8 mouse cellular contexts compared by ENCODE assay signal in genomic region chr16:32246351-32246791, GRCm38 (mm10). TPM values are rescaled to one million over a fixed set of nuclear protein-coding genes. Genes with fewer than 3 reads are reported as not detected.
DNase-seq lines count a peak whose midpoint lies in the region; ATAC-seq lines count a peak whose summit lies in the region.

No protein-coding gene starts in this region.

- no peaks in the 10 kb centered on the region for H3K27me3 ChIP-seq in forebrain, embryonic 12.5 days
- no peaks in the 10 kb centered on the region for H3K27me3 ChIP-seq in hindbrain, embryonic 13.5 days
- no peaks in the 10 kb centered on the region for H3K27me3 ChIP-seq in megakaryocyte, embryonic 14.5 days (replicated peaks)

- peak; percentile 62 for ATAC-seq in forebrain, embryonic 12.5 days (ENCODE audit: low FRiP score)
- ATAC-seq in hindbrain, embryonic 13.5 days (ENCODE audit: low FRiP score) = peak; percentile 74

- peak overlapping the region; percentile 76 for H3K4me2 ChIP-seq in forebrain, embryonic 12.5 days
- H3K4me2 ChIP-seq in hindbrain, embryonic 13.5 days = peak overlapping the region; percentile 67

- DNase-seq in heart, adult 18-20 months = peak; percentile 40 to 46
- no peak for DNase-seq in heart, adult 11 months
- peak; percentile 59 for DNase-seq in c-Kit-positive CD71-positive TER-119-positive erythroid progenitor cells, embryonic 14.5 days (ENCODE audit: low spot score)
- peak; percentile 33 to 54 for DNase-seq in left cerebral cortex, adult 8-10 months (ENCODE audit: low spot score in 2 of 2)
- peak; percentile 41 to 47 for DNase-seq in spleen, adult 18-20 months

- peak overlapping the region; percentile 92 for H3K9ac ChIP-seq in forebrain, embryonic 12.5 days
- H3K9ac ChIP-seq in hindbrain, embryonic 13.5 days = peak overlapping the region; percentile 93

- H3K9me3 ChIP-seq in forebrain, embryonic 12.5 days = no peaks in the 10 kb centered on the region
- no peaks in the 10 kb centered on the region for H3K9me3 ChIP-seq in hindbrain, embryonic 13.5 days
- no peaks in the 10 kb centered on the region for H3K9me3 ChIP-seq in megakaryocyte, embryonic 14.5 days

- no peaks in the 10 kb centered on the region for H3K36me3 ChIP-seq in forebrain, embryonic 12.5 days (replicated peaks)
- H3K36me3 ChIP-seq in hindbrain, embryonic 13.5 days = no peaks in the 10 kb centered on the region
- peaks cover 9% of the 10 kb centered on the region for H3K36me3 ChIP-seq in megakaryocyte, embryonic 14.5 days (replicated peaks; ENCODE audit: low read length)

- H3K4me3 ChIP-seq in forebrain, embryonic 12.5 days (replicated peaks) = peak overlapping the region; percentile 93
- H3K4me3 ChIP-seq in hindbrain, embryonic 13.5 days = peak overlapping the region; percentile 88
- peak overlapping the region; percentile 99 for H3K4me3 ChIP-seq in megakaryocyte, embryonic 14.5 days (replicated peaks)

- under 1% methylated on average over 28 of the region's 41 CpGs for WGBS in forebrain, embryonic 12.5 days
- WGBS in hindbrain, embryonic 13.5 days = 0% methylated on average over 33 of the region's 41 CpGs

- peak overlapping the region; percentile 96 for H3K27ac ChIP-seq in forebrain, embryonic 12.5 days
- H3K27ac ChIP-seq in hindbrain, embryonic 13.5 days = peak overlapping the region; percentile 93

- peaks cover 31% of the 10 kb centered on the region for H3K4me1 ChIP-seq in forebrain, embryonic 12.5 days
- peaks cover 29% of the 10 kb centered on the region for H3K4me1 ChIP-seq in hindbrain, embryonic 13.5 days (replicated peaks)
- H3K4me1 ChIP-seq in megakaryocyte, embryonic 14.5 days = peaks cover 54% of the 10 kb centered on the region

RNA-seq across cellular contexts. Expression of gene Fbxo45, which starts 0.6 kb away (rescaled TPM):
- total RNA-seq in heart, adult 18-20 months (2021) = 10 to 100 TPM; 12.1 to 12.6 TPM
- 14.3 and 25.8 TPM in 2 replicates for polyA plus RNA-seq in forebrain, embryonic 12.5 days (2016; fragmentation: Nextera tagmentation; extraction: Ambion mirVana)
- polyA plus RNA-seq in hindbrain, embryonic 13.5 days (2015; fragmentation: Nextera tagmentation; extraction: Ambion mirVana) = 7.6 and 8.2 TPM in 2 replicates
- 10 to 100 TPM; 42.5 to 44.2 (median 43.9) TPM for total RNA-seq in left cerebral cortex, adult 8-10 months (2022)
- 0.95 and 2.2 TPM in 2 replicates for polyA plus RNA-seq in megakaryocyte, embryonic 14.5 days (2012; ENCODE audit: insufficient read depth, low replicate concordance)

RNA-seq across cellular contexts. Expression of gene Wdr53, which starts 0.7 kb away (rescaled TPM):
- 1 to 10 TPM; 6.9 to 7.4 TPM for total RNA-seq in heart, adult 18-20 months (2021)
- 16.8 and 17.8 TPM in 2 replicates for polyA plus RNA-seq in forebrain, embryonic 12.5 days (2016; fragmentation: Nextera tagmentation; extraction: Ambion mirVana)
- 17.1 and 17.4 TPM in 2 replicates for polyA plus RNA-seq in hindbrain, embryonic 13.5 days (2015; fragmentation: Nextera tagmentation; extraction: Ambion mirVana)
- total RNA-seq in left cerebral cortex, adult 8-10 months (2022) = 10 to 100 TPM in 3 of 4 experiments, 1 to 10 TPM in 1; 9.8 to 14.5 (median 12.9) TPM
- 8.7 TPM in 1 of 2 replicates, not detected in the other for polyA plus RNA-seq in megakaryocyte, embryonic 14.5 days (2012; ENCODE audit: insufficient read depth, low replicate concordance)

RNA-seq across cellular contexts. Expression of gene Smco1, which starts 24.9 kb away (rescaled TPM):
- 10 to 100 TPM; 22.5 to 25.3 TPM for total RNA-seq in heart, adult 18-20 months (2021)
- polyA plus RNA-seq in forebrain, embryonic 12.5 days (2016; fragmentation: Nextera tagmentation; extraction: Ambion mirVana) = not detected in 2 replicates
- 0.16 and 0.23 TPM in 2 replicates for polyA plus RNA-seq in hindbrain, embryonic 13.5 days (2015; fragmentation: Nextera tagmentation; extraction: Ambion mirVana)
- under 1 TPM; 0.25 to 0.62 (median 0.36) TPM for total RNA-seq in left cerebral cortex, adult 8-10 months (2022)
- polyA plus RNA-seq in megakaryocyte, embryonic 14.5 days (2012; ENCODE audit: insufficient read depth, low replicate concordance) = not detected in 2 replicates

RNA-seq across cellular contexts. Expression of gene Rnf168, which starts 30.9 kb away (rescaled TPM):
- total RNA-seq in heart, adult 18-20 months (2021) = 10 to 100 TPM; 12.6 to 12.8 TPM
- 33.6 and 38.4 TPM in 2 replicates for polyA plus RNA-seq in forebrain, embryonic 12.5 days (2016; fragmentation: Nextera tagmentation; extraction: Ambion mirVana)
- polyA plus RNA-seq in hindbrain, embryonic 13.5 days (2015; fragmentation: Nextera tagmentation; extraction: Ambion mirVana) = 28.4 and 29.1 TPM in 2 replicates
- total RNA-seq in left cerebral cortex, adult 8-10 months (2022) = 10 to 100 TPM; 25.0 to 28.0 (median 26.0) TPM
- 1.4 and 3.8 TPM in 2 replicates for polyA plus RNA-seq in megakaryocyte, embryonic 14.5 days (2012; ENCODE audit: insufficient read depth, low replicate concordance)
